Mouse (Mus musculus): ENCODE measurements around the gene Lum.

The Lum gene

GRCm38 (mm10) chr10:97564957-97565856 lies at the start of gene Lum:
Lum (plus strand) TSS chr10:97565128.
- in situ Hi-C loops (cut with MboI), result no loop called here

GRCm38 (mm10) chr10:97523366-97523765 lies 41.6 kb upstream of the Lum start:
- in situ Hi-C loops (cut with MboI), result no loop called here

GRCm38 (mm10) chr10:97535697-97536096 lies 29.2 kb upstream of the Lum start:
- in situ Hi-C loops (cut with MboI), result no loop called here

- in situ Hi-C loops (cut with MboI), result no loop called here
Observed at GRCm38 (mm10) chr10:97536921-97537320, 28.0 kb upstream of the Lum start.

- in situ Hi-C loops (cut with MboI), result no loop called here
Observed at GRCm38 (mm10) chr10:97538202-97538601, 26.7 kb upstream of the Lum start.

GRCm38 (mm10) chr10:97547740-97548139 lies 17.2 kb upstream of the Lum start:
- in situ Hi-C loops (cut with MboI), result no loop called here

- in situ Hi-C loops (cut with MboI), result no loop called here
Observed at GRCm38 (mm10) chr10:97567489-97568135, 2.7 kb downstream of the Lum start.

GRCm38 (mm10) chr10:97582543-97583231 lies 17.8 kb downstream of the Lum start:
- in situ Hi-C loops (cut with MboI), result no loop called here

- in situ Hi-C loops (cut with MboI), result no loop called here
Observed at GRCm38 (mm10) chr10:97584176-97584575, 19.2 kb downstream of the Lum start.

GRCm38 (mm10) chr10:97587159-97587558 lies 22.2 kb downstream of the Lum start:
- in situ Hi-C loops (cut with MboI), result no loop called here

GRCm38 (mm10) chr10:97589574-97589973 lies 24.6 kb downstream of the Lum start:
- in situ Hi-C loops (cut with MboI), result no loop called here

GRCm38 (mm10) chr10:97591036-97591435 lies 26.1 kb downstream of the Lum start:
- in situ Hi-C loops (cut with MboI), result no loop called here

GRCm38 (mm10) chr10:97591685-97592084 lies 26.8 kb downstream of the Lum start:
- in situ Hi-C loops (cut with MboI), result no loop called here

GRCm38 (mm10) chr10:97595680-97596079 lies 30.8 kb downstream of the Lum start:
- in situ Hi-C loops (cut with MboI), result no loop called here

GRCm38 (mm10) chr10:97601744-97602143 lies 36.8 kb downstream of the Lum start:
- in situ Hi-C loops (cut with MboI), result no loop called here

GRCm38 (mm10) chr10:97603256-97603655 lies 38.3 kb downstream of the Lum start:
- in situ Hi-C loops (cut with MboI), result no loop called here

- in situ Hi-C loops (cut with MboI), result no loop called here
Observed at GRCm38 (mm10) chr10:97606579-97606978, 41.7 kb downstream of the Lum start, which contains the start of gene Kera. Kera (plus strand) TSS chr10:97606879.

All from mature B cell (primary cell).